Mouse (Mus musculus) kidney, adult 2 months (tissue): ENCODE results near the gene Dgkg.

ENCODE experiments used
- CTCF ChIP-seq: fragments of 200-500 bp; conservative IDR thresholded peaks from 2 replicates; pipeline ENCODE4 v1.5.1; 2011; ENCODE audit warnings: low read depth, mild to moderate bottlenecking, control low read depth, low read length, moderate library complexity, mixed read lengths; ENCODE audit not compliant: insufficient read depth, insufficient read length
- POLR2A ChIP-seq: fragments of 200-500 bp; IDR thresholded peaks from one replicate; pipeline ENCODE4 v1.6.1; 2011; ENCODE audit warnings: low read depth, low read length, control low read depth

DNA sequence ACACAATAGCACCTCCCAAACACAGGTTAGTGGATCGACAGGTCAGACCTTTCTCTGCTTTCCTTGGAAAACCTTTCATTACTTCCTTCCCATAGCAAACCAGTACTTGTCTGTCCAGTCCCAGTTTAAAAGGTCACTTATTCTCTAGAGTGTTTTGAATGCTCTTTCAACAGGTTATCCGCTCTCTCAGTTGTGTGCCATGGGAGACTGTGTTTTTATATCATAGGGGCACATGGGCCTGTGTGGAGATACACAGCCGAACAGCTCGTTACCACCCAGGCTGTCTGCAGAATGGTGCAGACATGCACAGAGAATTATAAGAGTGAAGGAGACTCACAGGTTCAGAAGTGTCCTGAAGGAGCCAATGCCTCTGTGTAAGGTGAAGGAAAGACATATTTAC lies 26.7 kb downstream of the Dgkg start:
- no peak for TF ChIP-seq CTCF
- TF ChIP-seq POLR2A = no peak
